Mouse (Mus musculus): ENCODE results near the gene Map4. TPM values are rescaled to one million over a fixed set of nuclear protein-coding genes. Genes with fewer than 3 reads are reported as not detected.
"Not testable (repeated sequence)": the region's sequence is repeated elsewhere in the genome, so short reads cannot be mapped to it uniquely, and the experiment has no call there.

The Map4 gene
- total RNA-seq, 2 experiments from 2014 or later, result 418 to 437 TPM

DNA sequence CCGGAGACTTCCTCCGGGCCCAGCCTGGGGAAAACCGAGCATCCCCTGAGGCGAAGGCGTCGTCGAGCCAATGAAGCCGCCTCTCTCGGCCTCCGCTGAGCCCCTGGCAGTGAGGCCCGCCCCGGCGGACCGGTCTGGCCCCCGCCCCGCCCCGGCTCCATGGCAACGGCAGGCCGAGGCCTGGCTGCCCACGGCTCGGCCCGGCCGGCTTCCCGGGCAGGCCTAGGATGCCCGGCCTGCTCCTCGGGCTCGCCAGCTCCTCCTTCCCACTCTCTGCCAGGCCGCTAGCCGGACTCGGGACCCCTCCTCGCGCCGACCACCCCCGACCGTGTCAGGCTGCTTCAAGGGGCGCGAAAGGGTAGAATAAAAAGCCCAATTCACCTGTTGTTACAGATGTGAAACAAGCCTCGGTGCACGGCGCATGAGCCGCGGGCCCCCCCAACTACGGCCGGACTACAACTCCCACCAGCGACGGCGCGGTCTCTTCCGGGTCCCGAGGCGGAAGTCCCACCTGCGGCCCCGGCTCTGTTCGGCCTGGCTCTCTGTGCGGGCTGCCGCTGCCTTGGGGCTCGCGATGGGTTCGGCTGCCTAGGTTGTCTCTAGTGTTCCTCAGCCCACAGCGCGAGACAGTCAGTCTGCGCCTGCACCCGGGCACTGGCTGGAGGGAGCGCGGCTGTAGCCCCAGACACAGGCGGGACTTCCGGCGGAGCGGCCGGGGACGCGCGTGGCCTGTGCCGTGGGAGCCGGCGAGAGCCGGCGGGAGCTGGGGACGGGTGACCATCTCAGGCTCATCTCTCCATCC is 185.9 kb downstream of the Map4 start, which contains the start of gene Smarcc1:
Gene Smarcc1, plus strand, starts transcription at position 732 of the 802 bp plus-strand sequence.
- peak; percentile 82 to 88 for DNase-seq
- intact Hi-C loops (cut with DNase I), result no loop called here

DNA sequence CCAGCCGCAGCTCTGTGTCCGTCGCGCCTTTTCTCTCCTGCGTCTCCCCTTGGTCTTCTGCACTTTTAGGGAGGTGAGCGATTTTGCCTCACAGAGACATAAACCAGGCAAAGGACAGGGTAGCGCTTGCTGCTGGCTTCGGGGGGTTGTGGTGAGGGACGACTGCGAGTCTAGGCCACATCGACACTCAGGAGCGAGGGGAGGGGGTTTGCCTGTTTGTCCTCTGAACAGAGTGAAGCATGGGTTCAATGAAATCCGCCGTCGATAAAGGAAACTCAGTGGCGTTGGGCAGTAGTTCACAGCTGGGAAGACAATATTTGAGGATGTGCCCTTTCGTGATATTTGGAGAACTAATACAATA is 186.5 kb downstream of the Map4 start, which contains the start of gene Dhx30:
Gene Dhx30, minus strand, starts transcription at position 52 of the 361 bp plus-strand sequence.
- DNase-seq, result no peak
- intact Hi-C loops (cut with DNase I), result no loop called here

DNA sequence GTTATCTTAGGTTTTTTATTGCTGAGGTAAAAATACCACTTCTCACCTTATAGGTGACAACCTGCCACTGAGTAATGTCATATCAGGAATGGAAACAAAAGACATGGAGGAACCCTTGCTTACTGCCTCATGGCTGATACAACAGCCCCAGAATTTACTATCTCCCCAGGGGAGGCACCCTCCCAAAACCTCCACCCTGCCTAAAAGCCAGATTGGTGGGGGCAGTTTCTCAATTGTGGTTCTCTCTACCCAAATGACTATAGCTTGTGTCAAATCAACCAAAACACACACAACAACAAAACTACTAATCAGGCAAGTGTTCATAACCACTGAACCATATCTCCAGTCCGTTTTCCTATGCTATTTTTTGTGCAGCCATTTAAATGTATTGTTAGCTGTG is 187.0 kb downstream of the Map4 start:
- no peak for DNase-seq
- intact Hi-C loops (cut with DNase I), result no loop called here

DNA sequence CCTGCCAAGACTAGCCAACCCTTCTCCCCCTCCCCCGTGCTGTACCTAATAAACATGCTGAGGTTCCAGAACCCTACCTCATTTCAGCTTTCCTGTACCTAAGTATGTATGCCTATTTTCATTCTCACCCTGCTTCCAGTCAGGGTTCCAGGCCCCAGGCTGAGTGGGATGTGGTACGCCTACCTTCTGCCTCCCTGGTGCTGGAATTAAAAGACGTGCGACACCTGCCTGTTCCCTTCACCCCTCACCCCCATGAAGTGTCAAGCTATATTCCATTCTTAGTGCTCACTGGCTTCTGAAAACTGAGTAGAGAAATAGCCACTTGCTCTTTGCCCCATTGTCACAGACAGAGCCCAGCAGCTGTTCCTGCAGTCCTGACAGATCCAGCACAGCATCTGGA is 190.2 kb downstream of the Map4 start:
- DNase-seq, result no peak
- intact Hi-C loops (cut with DNase I), result no loop called here

- DNase-seq, result no peak
- intact Hi-C loops (cut with DNase I), result no loop called here
Observed at GRCm38 (mm10) chr9:110123322-110123721, 192.1 kb downstream of the Map4 start.

DNA sequence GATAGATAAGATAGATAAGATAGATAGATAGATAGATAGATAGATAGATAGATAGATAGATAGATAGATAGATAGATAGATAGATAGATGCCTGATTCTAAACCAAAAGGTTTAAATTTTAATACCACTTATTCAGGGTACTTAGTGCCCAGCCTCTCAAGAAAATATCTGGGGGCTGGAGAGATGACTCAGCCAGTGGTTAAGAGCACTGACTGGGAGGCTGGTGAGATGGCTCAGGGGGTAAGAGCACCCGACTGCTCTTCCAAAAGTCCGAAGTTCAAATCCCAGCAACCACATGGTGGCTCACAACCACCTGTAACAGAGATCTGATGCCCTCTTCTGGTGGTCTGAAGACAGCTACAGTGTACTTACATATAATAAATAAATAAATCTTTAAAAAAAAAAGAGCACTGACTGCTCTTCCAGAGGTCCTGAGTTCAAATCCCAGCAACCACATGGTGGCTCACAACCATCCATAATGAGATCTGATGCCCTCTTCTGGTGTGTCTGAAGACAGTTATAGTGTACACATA is 192.8 kb downstream of the Map4 start:
- DNase-seq; intact Hi-C loops (cut with DNase I): not testable (repeated sequence)

DNA sequence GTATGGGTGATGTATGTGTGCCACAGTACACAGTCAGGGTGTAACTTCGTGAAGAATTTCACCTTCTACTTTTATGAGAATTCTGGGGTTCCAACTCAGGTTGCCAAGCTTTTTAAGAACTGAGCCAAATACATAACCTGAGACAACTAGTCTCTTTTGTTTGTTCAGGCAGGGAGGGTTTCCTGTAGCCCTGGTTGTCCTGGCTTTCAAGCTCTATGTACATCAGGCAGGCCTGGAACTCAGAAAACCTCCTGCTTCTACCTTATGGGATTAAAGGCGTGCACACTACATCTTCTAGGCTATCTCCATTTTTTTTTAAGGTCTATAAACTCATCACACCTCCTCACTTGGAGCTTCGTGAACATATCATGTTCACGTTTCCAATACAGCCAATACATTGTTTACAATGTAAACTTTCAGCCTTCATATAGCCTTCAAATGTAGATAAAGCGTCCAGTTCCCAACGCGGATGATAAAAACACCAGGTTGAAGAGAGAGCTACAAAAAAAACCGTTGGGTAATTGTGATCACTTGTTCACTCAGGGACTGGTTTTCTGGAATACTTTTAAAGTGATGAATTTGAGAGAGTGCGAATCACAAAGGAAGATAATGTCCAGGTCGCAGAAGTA is 199.8 kb downstream of the Map4 start:
- DNase-seq, result no peak
- intact Hi-C loops (cut with DNase I), result no loop called here

GRCm38 (mm10) chr9:110131525-110132197 is 200.4 kb downstream of the Map4 start:
- DNase-seq, result peak; percentile 99
- intact Hi-C loops (cut with DNase I), result no loop called here

GRCm38 (mm10) chr9:110132201-110132605 is 200.9 kb downstream of the Map4 start:
- no peak for DNase-seq

GRCm38 (mm10) chr9:110132921-110133320 is 201.7 kb downstream of the Map4 start:
- intact Hi-C loops (cut with DNase I), result no loop called here
- DNase-seq, result no peak

More at GRCm38 (mm10) chr9:110132201-110132605, 200.9 kb downstream of the Map4 start:
- intact Hi-C loops (cut with DNase I), result no loop called here

Small RNA genes within 50 kb of the gene (microRNA-seq; reads per million reads assigned to microRNA genes)
- 0 reads per million in 2 experiments for gene Mir7089

Other genes with a start within 250 kb of the Map4 start
- gene Fbxw18, start 228.8 kb upstream of the Map4 start, total RNA-seq (2021), result not detected
- gene Fbxw26, start 185.4 kb upstream of the Map4 start, total RNA-seq (2021), result not detected
- gene Fbxw27, start 140.8 kb upstream of the Map4 start, total RNA-seq (2021), result not detected
- gene Spink8, start 119.2 kb upstream of the Map4 start, total RNA-seq (2021), result not detected
- 10 to 100 TPM; 25.2 to 29.4 TPM for gene Nme6, start 98.7 kb upstream of the Map4 start, total RNA-seq (2021)
- gene Camp, start 81.8 kb upstream of the Map4 start, total RNA-seq (2021), result not detected
- gene Cdc25a, start 55.9 kb upstream of the Map4 start, total RNA-seq (2021), result 1 to 10 TPM; 3.4 to 4.2 TPM
- gene Smarcc1, start 186.2 kb downstream of the Map4 start, total RNA-seq (2021), result 10 to 100 TPM; 21.1 to 23.8 TPM
- 10 to 100 TPM; 30.4 to 32.0 TPM for gene Dhx30, start 186.4 kb downstream of the Map4 start, total RNA-seq (2021)